Mouse (Mus musculus): ENCODE data around the gene Tmco5.

- no peak for TF ChIP-seq CTCF (IDR thresholded peaks at IDR 0.05; ENCODE audit: borderline replicate concordance, control insufficient read depth, extremely low read depth, insufficient read depth, low read length, poor library complexity)
- TF ChIP-seq POLR2A (IDR thresholded peaks at IDR 0.05; ENCODE audit: control insufficient read depth, extremely low read depth, insufficient read depth, low read length, poor library complexity): no peak
Measured at GRCm38 (mm10) chr2:116925230-116925629, 46.7 kb downstream of the Tmco5 start.
